Mouse (Mus musculus) lung, adult 2 months (tissue): ENCODE results near the gene Emilin2.

Experiments
- CTCF ChIP-seq: fragments of 200-500 bp; IDR thresholded peaks from 2 replicates; pipeline ENCODE4 v1.5.1; 2011; ENCODE audit warnings: mild to moderate bottlenecking, low read length, control low read depth; ENCODE audit not compliant: insufficient read depth
- POLR2A ChIP-seq: fragments of 200-500 bp; IDR thresholded peaks from 2 replicates; pipeline ENCODE4 v1.6.1; 2011; ENCODE audit warnings: low read depth, mild to moderate bottlenecking, control low read depth, low read length, borderline replicate concordance; ENCODE audit errors: extremely low read depth

- no peak for TF ChIP-seq CTCF
- no peak for TF ChIP-seq POLR2A
Measured at GRCm38 (mm10) chr17:71263136-71263535, 48.6 kb downstream of the Emilin2 start.
